Mouse (Mus musculus) gastrocnemius, postnatal 4 days (tissue): ENCODE results near the gene Tec. TPM values are rescaled to one million over a fixed set of nuclear protein-coding genes. Genes with fewer than 3 reads are reported as not detected.

Experiments
- DNase-seq, 2 experiments: peaks; one replicate each; pipeline ENCODE4 v3.0.0; 2021 to 2022; ENCODE audit warnings: low spot score in 2 of 2, mixed read lengths in 2 of 2
- total RNA-seq, 2 experiments: library from RNA; stranded (reverse); gene quantifications; 2 replicates each; pipeline ENCODE4 v1.2.3; 2021

Gene Tec
- total RNA-seq, 2 experiments from 2014 or later, result 4.0 to 5.4 TPM

DNA sequence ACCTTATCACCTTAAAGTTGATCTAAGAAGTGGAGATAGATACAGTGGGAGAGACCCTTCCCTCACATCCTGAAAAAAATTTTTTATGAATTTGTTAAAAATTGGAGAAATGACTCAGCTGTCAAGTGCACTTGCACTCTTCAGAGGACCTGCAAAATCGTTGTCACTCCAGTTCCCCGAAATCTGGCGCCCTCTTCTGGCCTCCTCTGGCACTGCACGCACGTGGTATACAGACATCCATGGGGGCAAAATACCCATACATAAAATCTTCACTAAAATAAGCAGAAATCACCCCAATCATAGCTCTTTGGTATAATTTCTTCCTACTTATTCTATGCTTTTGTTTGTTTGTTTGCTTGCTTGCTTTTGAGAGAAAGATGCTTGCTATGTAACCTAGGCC, 25.7 kb upstream of the Tec start:
- no peak for DNase-seq

DNA sequence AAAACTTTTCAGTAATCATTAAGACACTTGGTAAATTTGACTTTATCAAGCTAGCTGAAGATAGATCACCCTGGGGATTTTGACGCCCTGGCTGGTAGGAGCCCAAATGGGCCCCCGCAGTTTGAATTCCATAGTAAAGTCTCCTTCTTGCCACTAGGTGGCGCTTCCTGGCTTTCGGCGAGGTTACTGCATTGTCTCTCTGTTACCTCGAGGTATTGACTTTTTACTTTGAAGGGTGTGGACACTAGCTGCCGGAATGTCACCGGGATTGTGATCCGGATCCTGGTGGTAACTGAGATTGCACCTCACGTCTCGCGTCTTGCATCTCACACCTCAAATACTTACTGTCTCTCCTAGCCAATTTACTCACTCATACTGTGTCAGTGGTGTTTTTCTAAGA, 23.3 kb upstream of the Tec start:
- DNase-seq, result peak; percentile 42

DNA sequence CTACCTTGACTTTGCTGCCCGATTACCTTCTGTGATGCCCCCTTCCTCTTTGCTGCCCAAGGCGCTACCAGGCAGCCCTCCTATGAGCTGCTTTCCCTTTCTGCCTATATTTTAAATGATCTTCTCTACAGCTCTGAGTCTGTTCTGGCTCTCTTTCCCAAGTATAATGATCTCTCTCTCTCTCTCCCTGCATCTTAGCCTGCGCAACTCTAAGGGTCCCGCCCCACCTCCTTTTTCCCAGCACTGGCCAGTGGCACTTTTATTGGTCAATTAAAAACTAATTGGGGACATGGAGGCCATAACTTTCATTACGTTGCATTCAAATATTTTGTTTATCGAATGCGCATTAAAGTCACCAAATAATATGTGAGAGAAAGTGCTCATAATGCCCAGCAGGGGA, 20.0 kb upstream of the Tec start:
- DNase-seq, result no peak

DNA sequence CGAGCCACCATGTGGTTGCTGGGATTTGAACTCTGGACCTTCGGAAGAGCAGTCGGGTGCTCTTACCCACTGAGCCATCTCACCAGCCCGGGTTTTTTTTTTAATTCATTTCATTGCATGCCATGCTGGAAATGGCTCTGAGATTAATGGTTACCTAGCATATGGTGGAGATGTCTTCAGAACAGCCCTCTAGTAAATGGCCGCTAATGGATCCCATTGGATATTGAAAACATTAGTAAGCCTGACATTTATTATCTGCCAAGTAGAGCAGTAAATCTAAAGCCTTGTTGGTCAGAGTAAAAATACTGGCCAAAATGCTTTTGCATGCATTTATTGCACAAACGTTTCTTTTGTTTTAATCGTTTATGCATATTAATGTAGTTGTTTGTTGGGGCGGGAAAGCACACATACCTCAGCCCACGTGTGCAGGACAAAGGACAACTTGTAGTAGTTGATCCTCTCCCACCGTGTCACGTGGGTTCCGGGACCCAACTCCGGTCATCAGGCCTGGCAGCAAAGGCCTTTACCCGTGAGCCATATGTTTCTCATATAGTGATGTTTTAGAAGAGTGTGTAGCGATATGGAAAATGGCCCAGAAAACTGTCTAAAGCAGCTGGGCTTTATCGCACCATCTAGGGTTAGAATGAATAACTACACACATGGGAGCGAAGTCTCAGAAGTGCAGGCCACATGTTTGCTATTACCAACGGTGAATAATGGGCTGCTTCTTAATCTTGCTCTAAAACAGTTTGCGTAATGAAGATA, 18.4 kb upstream of the Tec start:
- no peak for DNase-seq

DNA sequence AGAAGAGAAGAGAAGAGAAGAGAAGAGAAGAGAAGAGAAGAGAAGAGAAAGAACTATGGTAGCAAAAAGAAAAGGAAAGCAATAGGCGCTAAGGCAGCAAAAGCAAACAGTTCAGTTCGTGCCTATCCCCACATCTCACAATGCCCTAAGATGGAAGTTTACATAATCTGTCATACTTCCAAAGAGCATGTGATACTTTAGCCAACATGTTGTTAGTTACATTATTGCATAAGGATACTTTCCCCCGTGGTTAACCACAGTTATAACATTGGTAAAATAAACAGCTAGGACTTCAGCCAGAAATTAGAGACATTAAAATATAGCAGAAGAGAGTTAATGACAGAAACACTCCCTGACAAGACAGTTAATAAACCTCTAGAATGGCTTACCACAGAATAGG, 15.4 kb upstream of the Tec start:
- DNase-seq, result no peak

DNA sequence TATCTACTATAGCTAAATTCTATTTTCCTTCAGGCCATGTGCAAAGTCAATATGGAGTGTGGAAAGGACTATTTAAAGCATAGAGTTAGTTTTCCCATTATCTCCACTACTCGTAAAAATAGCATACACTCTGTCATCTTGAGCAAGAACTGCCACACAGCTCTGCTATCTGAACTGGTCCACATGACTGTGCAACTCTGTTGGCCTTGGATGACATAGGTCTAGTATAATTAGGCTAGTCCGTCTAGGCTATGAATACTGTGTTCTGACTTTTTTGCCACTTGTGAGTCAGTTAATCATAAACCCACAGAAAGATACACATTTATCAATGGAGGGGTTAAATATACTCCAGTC, 14.1 kb upstream of the Tec start:
- DNase-seq, result no peak

DNA sequence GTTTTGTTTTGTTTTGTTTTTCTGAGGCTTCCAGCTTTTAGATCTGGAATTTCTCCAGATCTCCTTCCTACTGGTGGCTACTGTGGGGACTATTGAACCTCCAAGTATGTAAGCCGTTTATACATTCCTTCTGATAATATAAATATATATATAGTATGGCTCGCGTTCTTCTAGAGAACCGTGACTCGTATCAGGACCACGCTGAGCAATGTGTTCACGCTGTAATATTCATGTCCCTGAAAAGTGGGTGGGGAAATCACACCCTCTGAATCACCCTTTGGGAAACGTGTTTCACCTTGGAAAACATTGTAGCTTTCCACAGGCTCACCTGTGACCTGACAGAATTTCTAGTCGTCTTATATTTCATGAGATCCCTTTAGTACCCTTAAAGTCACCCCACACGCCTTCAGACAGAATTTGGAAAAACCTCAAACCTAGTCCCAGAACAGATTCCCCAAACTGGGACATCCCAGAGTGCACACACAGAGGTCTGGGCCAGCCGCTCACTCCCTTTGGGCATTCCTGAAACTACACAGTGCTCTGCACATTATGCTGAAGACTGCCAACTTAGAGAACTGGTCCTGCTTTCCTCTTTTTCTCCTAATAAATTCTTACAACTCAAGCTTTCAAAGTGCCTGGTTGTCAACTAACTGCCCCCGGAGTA, 13.6 kb upstream of the Tec start:
- no peak for DNase-seq

DNA sequence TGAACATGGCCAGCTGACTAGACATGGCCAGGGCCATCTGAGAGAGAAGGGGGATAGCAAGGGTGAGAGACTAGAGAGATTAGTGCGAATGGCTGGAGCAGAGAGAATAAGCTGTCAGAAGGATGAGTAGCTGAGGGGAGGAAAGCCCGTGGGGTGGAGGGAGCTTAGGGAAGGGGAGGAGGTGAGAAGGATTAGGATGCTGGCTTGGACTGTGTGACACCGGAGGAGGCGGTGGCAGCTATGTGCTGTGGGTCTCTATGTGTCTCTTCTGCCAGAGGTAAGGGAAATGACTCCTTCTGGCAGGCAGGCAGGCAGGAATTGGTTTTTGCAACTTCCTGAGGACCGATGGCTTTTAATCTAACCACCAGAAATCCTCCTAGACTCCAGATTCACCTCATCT, 11.5 kb upstream of the Tec start:
- no peak for DNase-seq

DNA sequence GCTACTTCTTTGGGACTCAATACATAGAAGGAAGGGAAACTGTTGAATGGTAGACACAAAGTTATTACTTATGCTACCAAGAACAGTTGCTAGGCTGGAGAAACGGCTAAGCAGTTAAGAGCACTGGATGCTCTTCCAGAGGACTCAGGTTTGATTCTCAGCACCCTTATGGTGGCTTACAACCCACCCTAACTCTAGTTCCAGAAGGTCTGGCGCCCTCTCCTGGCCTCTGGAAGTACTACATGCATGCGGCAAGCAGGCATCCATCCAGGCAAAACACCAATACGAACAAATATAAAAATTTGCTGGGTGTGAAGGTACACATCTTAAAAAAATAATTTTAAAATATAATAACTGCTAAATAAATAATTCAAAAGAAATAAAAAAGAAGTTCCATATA, 2.8 kb upstream of the Tec start:
- no peak for DNase-seq

DNA sequence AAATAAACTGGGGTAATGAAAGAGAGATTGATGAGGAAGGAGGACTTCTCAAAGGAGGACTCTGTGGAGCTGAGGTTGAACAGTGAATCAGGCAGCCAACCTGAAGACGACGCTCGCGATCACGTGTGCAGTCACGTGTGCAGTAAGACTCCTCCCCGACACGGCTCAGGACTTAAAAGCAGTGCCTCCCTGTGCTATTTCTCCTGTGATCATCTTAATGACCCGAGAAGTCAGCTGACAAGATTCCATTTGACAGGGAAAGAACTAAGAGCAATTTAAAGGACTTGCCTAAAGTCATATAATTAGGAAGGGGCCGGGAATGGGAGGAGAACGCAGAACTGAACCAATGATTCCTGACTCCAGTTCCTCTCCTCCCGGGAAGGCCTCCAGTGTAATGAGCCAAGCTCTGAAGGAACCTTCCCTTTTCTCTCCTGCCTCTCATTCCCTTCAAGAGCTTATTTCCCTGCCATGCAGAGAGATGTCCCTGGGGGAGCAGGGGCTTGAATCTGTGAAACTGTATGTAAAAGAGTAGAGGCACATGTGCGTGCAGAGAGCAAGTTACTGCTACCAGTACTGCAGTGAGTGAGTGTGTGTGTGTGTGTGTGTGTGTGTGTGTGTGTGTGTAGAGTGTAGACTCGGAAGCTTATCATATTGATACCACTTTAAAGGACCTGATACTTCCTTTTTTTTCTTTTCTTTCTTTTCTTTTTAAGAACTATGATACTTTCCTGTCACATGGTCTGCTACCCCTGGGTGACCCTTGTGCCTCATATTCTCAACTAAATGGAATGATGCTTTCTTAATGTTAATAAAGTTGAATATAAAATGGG, 1.7 kb upstream of the Tec start:
- DNase-seq, result no peak

DNA sequence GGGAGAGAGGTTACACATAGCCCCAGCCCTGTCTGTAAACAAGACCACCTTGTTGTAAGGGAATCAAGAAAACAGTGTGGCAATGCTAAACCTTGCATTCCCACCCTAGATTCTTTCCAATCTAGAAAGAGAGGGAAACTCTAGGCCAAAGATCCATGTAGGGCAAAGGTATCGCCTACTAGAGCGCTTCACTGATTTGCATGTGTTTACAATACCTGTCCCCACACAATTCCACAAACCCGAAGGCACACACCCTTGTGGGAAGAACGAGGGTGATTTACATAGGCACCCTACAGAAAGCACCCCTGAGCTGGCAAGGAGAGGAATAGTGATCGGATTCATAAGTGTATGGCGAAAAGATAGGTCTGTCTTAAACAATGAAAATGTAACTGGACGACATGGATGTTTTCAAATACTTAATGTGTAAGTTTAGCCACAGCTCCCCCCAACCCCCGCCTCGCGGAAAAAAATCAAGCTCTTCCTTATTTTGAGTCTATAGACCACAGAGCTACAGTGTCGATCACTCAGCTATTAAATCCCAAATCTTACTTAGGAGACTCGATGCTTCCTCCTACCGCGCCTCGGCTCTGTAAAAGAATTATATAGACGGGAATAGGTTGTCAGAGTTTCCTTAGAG, 1.1 kb downstream of the Tec start:
- no peak for DNase-seq

DNA sequence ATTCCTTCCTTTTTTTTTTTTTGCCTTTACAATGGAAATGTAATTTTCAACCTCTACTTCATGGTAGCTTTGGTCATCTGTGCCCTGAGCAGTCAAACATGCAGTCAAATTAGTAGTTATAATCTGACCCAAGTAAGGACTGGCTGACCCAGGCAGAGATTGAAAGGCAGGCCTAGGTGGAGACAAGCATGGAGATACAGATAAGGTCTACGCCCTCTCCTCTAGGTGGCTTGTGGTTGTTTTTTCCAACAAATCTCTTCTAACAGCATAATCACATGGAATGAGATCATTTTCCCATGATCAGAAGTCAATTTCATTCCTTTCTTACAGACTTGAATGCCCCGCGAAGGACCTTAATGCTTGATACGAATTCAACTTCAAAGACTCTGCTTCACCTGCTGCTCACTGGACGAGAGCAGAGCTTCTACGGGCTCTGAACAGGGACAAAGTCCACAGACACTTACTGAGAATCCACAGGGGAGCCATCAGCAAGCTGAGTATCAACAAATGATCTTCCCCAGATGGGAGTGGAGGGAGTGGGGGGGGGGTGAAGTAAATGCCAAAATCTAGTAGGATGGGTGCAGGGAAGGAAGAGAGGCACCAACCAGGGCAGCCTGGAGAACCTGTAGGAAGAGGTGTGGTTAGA, 1.9 kb downstream of the Tec start:
- no peak for DNase-seq

DNA sequence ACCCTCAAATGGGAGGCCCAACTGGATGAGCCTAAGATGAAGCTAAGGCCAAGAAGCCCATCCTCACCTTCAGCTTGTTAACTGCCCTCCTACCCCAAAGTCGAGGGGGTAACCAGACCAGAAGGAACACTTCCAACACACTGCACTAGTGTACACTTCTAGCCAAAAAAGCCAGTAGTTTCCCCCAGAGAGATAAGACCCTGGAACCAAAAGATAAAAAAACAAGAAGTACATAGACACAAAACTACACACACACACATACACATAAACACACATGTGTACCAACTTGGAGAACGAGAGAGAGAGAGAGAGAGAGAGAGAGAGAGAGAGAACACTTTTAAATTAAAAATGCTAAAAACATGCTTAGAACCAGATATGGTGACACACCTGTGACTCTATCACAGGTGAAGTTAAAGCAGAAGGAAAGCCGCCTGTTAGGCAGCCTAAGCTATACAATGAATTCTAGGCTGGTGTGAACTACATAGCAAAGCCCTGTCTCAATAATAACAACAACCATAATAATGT, 3.6 kb downstream of the Tec start:
- no peak for DNase-seq

DNA sequence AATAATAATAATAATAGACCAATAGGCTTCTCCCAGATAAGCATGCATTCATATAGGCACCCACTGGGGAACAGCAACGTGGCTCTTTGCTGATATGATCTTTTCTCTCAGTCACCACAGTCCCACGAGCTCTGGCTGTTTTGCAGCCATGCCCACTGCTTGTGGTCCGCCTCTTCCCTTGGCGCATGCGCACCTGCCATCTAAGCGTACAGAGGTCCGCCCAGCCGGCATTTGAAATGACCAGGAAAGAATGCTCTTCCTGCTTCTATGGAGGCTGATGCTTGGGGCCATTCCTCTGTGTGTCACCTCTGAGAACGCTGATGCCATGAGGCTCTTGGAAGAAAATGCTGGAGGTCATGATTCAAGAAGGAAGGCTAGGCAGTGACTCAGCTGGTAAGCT, 5.1 kb downstream of the Tec start:
- no peak for DNase-seq

DNA sequence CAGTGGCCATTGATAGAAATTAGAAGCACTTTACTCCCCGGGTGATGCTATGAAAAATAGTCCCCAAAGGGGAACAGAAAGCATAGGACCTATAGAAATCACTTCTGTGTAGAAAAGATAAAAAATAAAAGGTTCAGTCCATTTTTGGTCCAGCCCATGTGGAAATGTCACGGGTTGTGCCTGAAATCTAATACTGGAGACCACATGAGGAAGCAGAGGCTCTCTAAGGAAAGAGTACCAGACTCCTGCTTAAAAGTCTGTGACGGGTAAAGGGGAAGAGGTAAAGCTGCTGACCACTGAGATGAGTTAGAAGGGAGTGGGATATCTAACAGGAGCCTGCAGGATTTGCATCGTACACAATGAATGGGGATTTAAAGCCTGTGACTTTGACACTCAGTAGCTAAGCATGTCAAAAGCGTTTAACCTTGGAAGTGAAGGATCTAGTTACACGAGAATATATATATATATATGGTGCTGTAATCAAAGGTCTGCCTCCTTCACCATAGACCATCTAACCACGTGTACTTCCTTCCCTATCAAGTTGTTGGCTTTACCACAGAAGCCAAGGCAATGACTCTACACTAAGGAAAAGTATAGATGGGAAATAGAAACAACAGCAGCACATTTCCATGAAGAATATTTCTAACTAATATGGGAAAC, 6.4 kb downstream of the Tec start:
- no peak for DNase-seq

DNA sequence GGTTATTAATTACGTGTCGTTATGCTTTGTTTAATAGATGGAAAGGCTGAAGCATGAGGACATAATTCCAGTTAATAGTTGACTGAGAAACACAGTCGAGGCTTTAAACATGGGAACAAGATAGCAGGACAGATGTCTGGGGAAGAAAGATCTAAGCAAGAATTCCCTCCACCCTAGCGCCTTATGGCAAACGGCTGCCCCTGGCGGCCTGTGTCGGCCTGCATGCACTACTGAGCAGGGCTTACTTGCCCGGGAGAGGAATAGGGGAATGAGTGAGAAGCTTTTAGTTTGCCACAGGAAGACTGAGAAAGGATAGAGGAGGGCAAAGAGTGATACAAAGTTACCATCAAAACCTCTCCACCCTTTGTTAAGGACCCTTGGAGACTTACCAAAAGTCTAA, 7.4 kb downstream of the Tec start:
- no peak for DNase-seq

DNA sequence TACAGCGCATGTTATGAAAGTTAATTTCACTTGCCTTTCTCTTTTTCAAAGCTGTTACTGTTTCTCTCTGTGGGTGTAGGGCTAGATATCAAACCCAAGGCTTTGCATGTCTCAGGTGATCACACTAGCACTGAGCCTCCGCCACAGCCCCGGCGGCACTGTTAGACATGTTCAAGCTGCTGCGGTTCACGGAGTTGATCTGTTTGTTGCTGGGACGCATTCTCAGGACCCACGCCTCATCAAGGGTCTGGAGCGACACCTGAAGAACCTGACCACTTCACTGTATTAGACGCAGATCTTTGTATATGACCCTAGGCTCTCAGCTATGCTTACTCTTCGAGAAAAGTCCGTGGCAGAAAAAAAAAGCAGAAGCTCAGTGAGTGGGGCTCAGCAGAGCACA, 10.0 kb downstream of the Tec start:
- no peak for DNase-seq

DNA sequence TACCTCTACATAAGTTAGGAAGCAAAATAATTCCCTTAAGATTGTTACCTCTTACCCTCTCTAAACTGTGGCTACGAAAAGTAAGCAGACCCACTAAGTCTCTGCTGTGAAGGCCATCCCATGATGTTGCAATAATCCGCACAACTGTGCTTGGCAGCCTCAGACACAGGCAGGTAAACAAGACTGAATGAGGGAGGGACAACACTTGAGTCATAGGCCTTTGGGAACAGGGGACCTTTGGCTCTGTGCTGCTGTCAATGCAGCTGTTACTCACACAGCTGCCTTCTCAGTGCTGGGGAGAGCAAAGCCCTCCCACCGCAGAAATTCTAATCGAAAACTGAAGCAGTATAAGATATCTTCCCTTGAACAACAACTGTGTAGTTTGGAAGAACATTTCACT, 10.5 kb downstream of the Tec start:
- DNase-seq, result no peak

DNA sequence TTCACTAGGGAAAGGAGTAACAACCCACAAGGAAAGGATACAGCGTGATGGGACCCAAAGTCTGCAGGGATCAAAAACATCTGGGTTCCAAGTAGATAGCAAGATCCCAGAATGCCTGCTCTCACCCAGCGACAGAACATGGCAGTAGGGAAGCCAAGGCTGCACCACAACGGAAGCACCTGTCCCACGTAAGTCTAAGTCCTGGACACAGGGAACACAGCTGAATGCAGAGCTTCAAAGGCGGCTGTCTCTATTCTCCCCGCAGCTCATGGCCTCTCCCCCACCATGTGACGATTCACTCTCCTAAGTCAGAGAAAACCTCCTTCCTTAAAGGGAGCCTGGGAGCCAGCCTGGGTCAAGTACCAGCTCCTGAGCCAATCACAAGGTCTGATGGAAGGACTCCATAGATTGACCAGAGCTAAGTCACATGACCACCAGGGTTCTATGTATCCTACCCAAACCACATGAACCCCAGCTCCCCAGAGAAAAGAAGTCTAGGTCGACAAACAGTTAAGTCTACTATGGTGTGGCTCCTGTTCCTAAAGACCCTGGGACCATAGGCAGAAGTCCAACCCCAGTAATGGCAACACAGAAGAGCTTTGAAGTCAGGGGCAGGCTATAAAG, 11.9 kb downstream of the Tec start:
- no peak for DNase-seq

DNA sequence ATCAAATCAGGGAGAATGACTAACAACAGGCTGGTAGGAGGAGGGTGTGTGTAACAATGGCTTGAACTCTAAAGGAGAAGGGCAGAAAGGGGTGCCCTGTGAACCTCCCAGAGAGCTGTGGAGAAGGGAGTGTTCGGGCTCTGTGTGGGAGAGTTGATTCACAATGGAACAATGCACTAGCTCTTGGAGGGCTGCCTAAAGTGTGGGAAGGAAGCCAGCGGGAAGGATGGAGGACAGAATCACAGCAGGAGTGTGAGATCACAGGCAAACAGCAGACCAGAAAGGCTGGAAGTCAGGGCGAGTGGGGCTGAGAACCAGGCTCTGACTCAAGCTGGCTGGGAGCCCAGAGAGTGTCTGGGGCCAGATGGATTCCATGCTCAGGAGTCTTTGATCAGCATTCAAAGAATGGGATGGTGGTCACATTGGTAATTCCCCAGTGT, 12.6 kb downstream of the Tec start:
- peak; percentile 77 to 90 for DNase-seq
